Mouse (Mus musculus): ENCODE results near the gene Clcn5.

- TF ChIP-seq POLR2A (IDR thresholded peaks at IDR 0.05; ENCODE audit: control insufficient read depth, low read depth, low read length): no peak
- TF ChIP-seq CTCF (IDR thresholded peaks at IDR 0.05; ENCODE audit: control insufficient read depth, insufficient read depth, insufficient replicate concordance, low read depth, low read length): no peak
Measured at GRCm38 (mm10) chrX:7308242-7308641, 10.9 kb downstream of the Clcn5 start.

Measured in testis, adult 2 months (tissue).